Mouse (Mus musculus) heart, embryonic 13.5 days (tissue): ENCODE data around the gene Gm20219. TPM values are rescaled to one million over a fixed set of nuclear protein-coding genes. Genes with fewer than 3 reads are reported as not detected.
"Not testable (repeated sequence)": the region's sequence is repeated elsewhere in the genome, so short reads cannot be mapped to it uniquely, and the experiment has no call there.

Source experiments
- ATAC-seq: fragments of 200-750 bp; cut with Nextera tagmentation; 2 replicates; pipeline ENCODE4 v1.8.0; 2017; ENCODE audit warnings: moderate TSS enrichment; ENCODE audit not compliant: insufficient number of reproducible peaks, low FRiP score, low TSS enrichment; ENCODE audit errors: extremely low read depth
- H3K27ac ChIP-seq: fragments of 300-500 bp; sonication (generic); replicated peaks from 2 replicates; pipeline ENCODE4 v1.5.1; 2015; ENCODE audit warnings: moderate library complexity, mild to moderate bottlenecking, inconsistent platforms
- H3K27me3 ChIP-seq: fragments of 300-500 bp; sonication (generic); replicated peaks from 2 replicates; pipeline ENCODE4 v1.6.1; 2015; ENCODE audit warnings: mild to moderate bottlenecking, inconsistent platforms
- H3K36me3 ChIP-seq: fragments of 300-500 bp; sonication (generic); 2 replicates; pipeline ENCODE4 v1.6.1; 2015; ENCODE audit warnings: mild to moderate bottlenecking, inconsistent platforms
- H3K4me1 ChIP-seq: fragments of 300-500 bp; sonication (generic); 2 replicates; pipeline ENCODE4 v1.6.1; 2015; ENCODE audit warnings: inconsistent platforms
- H3K4me2 ChIP-seq: fragments of 300-500 bp; sonication (generic); 2 replicates; pipeline ENCODE4 v1.6.1; 2015; ENCODE audit warnings: inconsistent platforms, mild to moderate bottlenecking, moderate library complexity
- H3K4me3 ChIP-seq: fragments of 300-500 bp; sonication (generic); 2 replicates; pipeline ENCODE4 v1.5.1; 2015; ENCODE audit warnings: moderate library complexity, mild to moderate bottlenecking, inconsistent platforms
- H3K9ac ChIP-seq: fragments of 300-500 bp; sonication (generic); 2 replicates; pipeline ENCODE4 v1.6.1; 2015; ENCODE audit warnings: inconsistent platforms, mild to moderate bottlenecking, moderate library complexity
- H3K9me3 ChIP-seq: fragments of 300-500 bp; sonication (generic); 2 replicates; pipeline ENCODE4 v1.6.1; 2016; ENCODE audit warnings: inconsistent platforms
- WGBS: fragments of 180-500 bp; shearing (Covaris S2); methylation state at CpG from one replicate; pipeline ENCODE4 v1.1.7; 2015; ENCODE audit warnings: mixed read lengths; 5-methylcytosine and 5-hydroxymethylcytosine counted together
- polyA plus RNA-seq: library from polyadenylated mRNA; unstranded; fragments of >200 nt; fragmentation: Nextera tagmentation; extraction: Ambion mirVana; gene quantifications from 2 replicates; pipeline ENCODE4 v1.2.1, GENCODE M21; 2015

Gm20219 gene
- polyA plus RNA-seq, 1 experiment from 2014 or later, result 0.37 TPM

- Histone ChIP-seq H3K9ac (peak overlapping the region; percentile 56), H3K4me2 (peak overlapping the region; percentile 60), H3K36me3 (no peaks in the 10 kb centered on the region), H3K9me3 (0 out of 2 replicates have a peak, but pooled peaks cover 3% of the 10 kb centered on the region), H3K4me3 (peak overlapping the region; percentile 37), H3K4me1 (peaks cover 31% of the 10 kb centered on the region), H3K27ac (no peak overlapping the region), H3K27me3 (peaks cover 79% of the 10 kb centered on the region)
- 7% methylated on average over 60 of the region's 60 CpGs for WGBS
- ATAC-seq, result no peak
Measured at GRCm38 (mm10) chr17:56510970-56511706, 43.0 kb downstream of the Gm20219 start.

DNA sequence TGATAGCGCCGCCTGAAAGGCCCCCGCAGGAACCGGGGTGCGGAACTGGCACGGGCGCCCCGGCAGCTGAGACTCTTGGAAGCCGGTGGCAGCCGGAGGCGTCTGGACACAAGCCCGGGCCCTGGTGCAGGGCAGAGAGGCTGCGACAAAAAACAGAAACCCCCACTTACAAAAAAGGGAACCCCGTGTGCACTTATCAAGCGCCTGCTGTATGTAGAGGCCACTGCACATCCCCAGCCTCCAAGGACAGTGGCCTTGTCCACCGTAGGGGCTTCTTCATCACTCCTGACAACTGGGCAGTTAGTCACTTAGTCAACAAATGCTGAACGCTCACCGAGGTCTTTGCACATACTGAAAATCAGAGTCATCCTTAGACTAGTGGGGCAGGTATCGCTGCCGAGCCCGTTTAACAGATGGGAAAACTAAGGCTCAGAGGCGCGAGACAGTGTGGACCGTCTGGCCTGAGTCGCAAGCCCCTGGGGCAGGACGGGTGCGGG, 43.7 kb downstream of the Gm20219 start:
- H3K4me3 ChIP-seq, result peak overlapping the region; percentile 37
- ATAC-seq, result no peak
- no peaks in the 10 kb centered on the region for H3K36me3 ChIP-seq
- 20% methylated on average over 27 of the region's 27 CpGs for WGBS
- peaks cover 25% of the 10 kb centered on the region for H3K4me1 ChIP-seq
- peak overlapping the region; percentile 60; the same call in 1 of the 2 replicates for H3K4me2 ChIP-seq
- peaks cover 73% of the 10 kb centered on the region for H3K27me3 ChIP-seq
- no peak overlapping the region for H3K9ac ChIP-seq
- H3K27ac ChIP-seq, result no peak overlapping the region
- H3K9me3 ChIP-seq, result 0 out of 2 replicates have a peak, but pooled peaks cover 3% of the 10 kb centered on the region

DNA sequence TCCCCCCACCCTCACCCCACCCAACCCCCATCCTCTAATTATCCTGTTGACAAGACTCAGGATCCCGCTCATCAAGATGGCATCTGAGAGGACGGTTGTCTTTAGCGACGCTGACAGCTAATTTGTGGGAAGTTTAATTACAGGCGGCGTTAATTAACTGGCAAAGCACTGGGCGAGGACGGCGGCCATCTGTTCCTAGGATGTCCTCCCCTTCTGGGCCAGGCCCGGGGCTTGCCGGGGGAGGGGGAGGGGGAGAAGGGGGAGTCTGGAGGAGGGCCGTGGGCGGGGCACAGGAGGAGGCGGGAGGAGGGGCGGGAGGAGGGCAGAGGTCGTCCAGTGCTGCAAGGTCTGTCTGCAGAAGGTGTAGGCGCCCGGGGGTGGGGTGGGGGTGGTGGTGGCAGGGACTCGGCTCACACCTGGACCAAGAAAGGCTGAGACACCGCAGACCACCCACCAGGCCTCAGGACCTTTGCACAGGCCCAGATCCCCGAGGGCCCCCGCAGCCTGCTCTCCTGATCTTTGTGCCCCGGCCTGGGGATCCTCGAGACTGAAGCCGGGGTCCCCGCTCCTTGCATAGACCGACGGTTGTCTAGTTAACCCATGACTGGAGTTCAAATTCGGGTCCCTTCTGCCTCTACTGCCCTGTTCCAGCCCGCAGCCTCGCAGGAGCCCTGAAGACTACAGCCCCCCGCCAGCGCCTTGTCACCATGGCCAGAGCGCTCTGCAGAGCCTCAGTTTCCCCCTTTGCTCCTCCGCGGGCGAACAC, 44.3 kb downstream of the Gm20219 start:
- 6% methylated on average over 32 of the region's 37 CpGs for WGBS
- H3K9me3 ChIP-seq, result 0 out of 2 replicates have a peak, but pooled peaks cover 3% of the 10 kb centered on the region
- peaks cover 21% of the 10 kb centered on the region for H3K4me1 ChIP-seq
- H3K4me3 ChIP-seq, result peak overlapping the region; percentile 2; the same call in 1 of the 2 replicates
- no peak for ATAC-seq
- H3K9ac ChIP-seq, result 0 out of 2 replicates have a peak overlapping the region, but pooled peaks have one; percentile 11
- H3K4me2 ChIP-seq, result peak overlapping the region; percentile 9; the same call in 1 of the 2 replicates
- no peaks in the 10 kb centered on the region for H3K36me3 ChIP-seq
- H3K27ac ChIP-seq, result no peak overlapping the region
- peaks cover 67% of the 10 kb centered on the region for H3K27me3 ChIP-seq

DNA sequence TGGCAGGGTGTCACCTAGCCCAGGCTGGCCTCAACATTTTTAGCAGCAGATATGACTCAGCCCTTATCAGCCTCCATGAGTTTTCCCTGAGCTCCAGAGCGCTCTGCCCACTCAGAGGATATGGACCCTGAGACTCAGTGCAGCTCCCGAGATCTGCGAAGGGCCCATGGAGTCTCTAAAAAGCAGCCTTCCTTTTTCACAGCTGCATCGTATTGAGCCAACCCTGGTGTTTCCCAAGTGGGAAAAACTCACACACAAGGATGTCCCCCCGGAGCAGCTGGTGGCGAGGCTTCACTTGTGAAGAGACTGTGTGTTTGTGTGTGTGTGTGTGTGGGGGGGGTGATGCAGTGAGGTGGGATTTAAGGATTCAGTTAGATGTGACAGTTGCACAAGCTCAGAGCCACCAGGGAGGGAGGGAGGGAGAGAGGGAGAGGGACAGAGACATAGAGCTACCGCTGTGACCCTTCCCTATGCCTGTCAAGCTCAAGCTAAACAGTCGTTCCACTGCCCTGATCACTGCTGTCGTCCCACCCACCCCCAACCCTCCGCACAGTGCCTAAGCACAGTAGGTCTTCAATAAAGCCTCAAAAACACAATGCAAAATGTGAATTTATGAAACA, 45.1 kb downstream of the Gm20219 start:
- peaks cover 21% of the 10 kb centered on the region for H3K4me1 ChIP-seq
- H3K27me3 ChIP-seq, result peaks cover 59% of the 10 kb centered on the region
- H3K36me3 ChIP-seq, result no peaks in the 10 kb centered on the region
- peaks cover 10% of the 10 kb centered on the region; the same call in 1 of the 2 replicates for H3K9me3 ChIP-seq
- no peak overlapping the region for H3K27ac ChIP-seq
- WGBS, result 46% methylated on average over 10 of the region's 10 CpGs
- H3K4me3 ChIP-seq, result no peak overlapping the region
- H3K4me2 ChIP-seq, result 0 out of 2 replicates have a peak overlapping the region, but pooled peaks have one; percentile 9
- H3K9ac ChIP-seq, result 0 out of 2 replicates have a peak overlapping the region, but pooled peaks have one; percentile 11
- ATAC-seq, result no peak

GRCm38 (mm10) chr17:56507161-56508068, 46.8 kb downstream of the Gm20219 start:
- Histone ChIP-seq H3K27ac (peak overlapping the region; percentile 91), H3K36me3 (no peaks in the 10 kb centered on the region), H3K9ac (peak overlapping the region; percentile 93), H3K27me3 (peaks cover 43% of the 10 kb centered on the region), H3K4me1 (peaks cover 21% of the 10 kb centered on the region), H3K4me2 (peak overlapping the region; percentile 97), H3K9me3 (peaks cover 16% of the 10 kb centered on the region), H3K4me3 (peak overlapping the region; percentile 75)
- under 1% methylated on average over 42 of the region's 42 CpGs for WGBS
- peak; percentile 81 for ATAC-seq

- WGBS, result 55% methylated on average over 15 of the region's 15 CpGs
- Histone ChIP-seq H3K4me2 (peak overlapping the region; percentile 97), H3K27me3 (peaks cover 35% of the 10 kb centered on the region), H3K27ac (peak overlapping the region; percentile 91; the same call in 1 of the 2 replicates), H3K9me3 (peaks cover 13% of the 10 kb centered on the region), H3K36me3 (no peaks in the 10 kb centered on the region), H3K4me3 (peak overlapping the region; percentile 75), H3K9ac (peak overlapping the region; percentile 93), H3K4me1 (peaks cover 20% of the 10 kb centered on the region)
- ATAC-seq, result no peak
Measured at GRCm38 (mm10) chr17:56506417-56507065, 47.6 kb downstream of the Gm20219 start.

- Histone ChIP-seq H3K4me2 (no peak overlapping the region), H3K36me3 (no peaks in the 10 kb centered on the region), H3K27ac (no peak overlapping the region), H3K9me3 (peaks cover 20% of the 10 kb centered on the region), H3K9ac (no peak overlapping the region), H3K4me3 (no peak overlapping the region), H3K4me1 (peaks cover 11% of the 10 kb centered on the region), H3K27me3 (peaks cover 23% of the 10 kb centered on the region)
- WGBS, result 73% methylated on average over 10 of the region's 10 CpGs
- no peak for ATAC-seq
Measured at GRCm38 (mm10) chr17:56505401-56505800, 48.8 kb downstream of the Gm20219 start.

- 32% methylated on average over 9 of the region's 9 CpGs for WGBS
- ATAC-seq, result no peak
- no peak overlapping the region for H3K4me2 ChIP-seq
- H3K9me3 ChIP-seq, result peaks cover 30% of the 10 kb centered on the region
- peaks cover 6% of the 10 kb centered on the region for H3K4me1 ChIP-seq
- H3K27me3 ChIP-seq, result no peaks in the 10 kb centered on the region; the same call in 1 of the 2 replicates
- no peaks in the 10 kb centered on the region for H3K36me3 ChIP-seq
- no peak overlapping the region for H3K4me3 ChIP-seq
- H3K27ac ChIP-seq, result no peak overlapping the region
- no peak overlapping the region for H3K9ac ChIP-seq
Measured at GRCm38 (mm10) chr17:56502526-56502925, 51.7 kb downstream of the Gm20219 start.

DNA sequence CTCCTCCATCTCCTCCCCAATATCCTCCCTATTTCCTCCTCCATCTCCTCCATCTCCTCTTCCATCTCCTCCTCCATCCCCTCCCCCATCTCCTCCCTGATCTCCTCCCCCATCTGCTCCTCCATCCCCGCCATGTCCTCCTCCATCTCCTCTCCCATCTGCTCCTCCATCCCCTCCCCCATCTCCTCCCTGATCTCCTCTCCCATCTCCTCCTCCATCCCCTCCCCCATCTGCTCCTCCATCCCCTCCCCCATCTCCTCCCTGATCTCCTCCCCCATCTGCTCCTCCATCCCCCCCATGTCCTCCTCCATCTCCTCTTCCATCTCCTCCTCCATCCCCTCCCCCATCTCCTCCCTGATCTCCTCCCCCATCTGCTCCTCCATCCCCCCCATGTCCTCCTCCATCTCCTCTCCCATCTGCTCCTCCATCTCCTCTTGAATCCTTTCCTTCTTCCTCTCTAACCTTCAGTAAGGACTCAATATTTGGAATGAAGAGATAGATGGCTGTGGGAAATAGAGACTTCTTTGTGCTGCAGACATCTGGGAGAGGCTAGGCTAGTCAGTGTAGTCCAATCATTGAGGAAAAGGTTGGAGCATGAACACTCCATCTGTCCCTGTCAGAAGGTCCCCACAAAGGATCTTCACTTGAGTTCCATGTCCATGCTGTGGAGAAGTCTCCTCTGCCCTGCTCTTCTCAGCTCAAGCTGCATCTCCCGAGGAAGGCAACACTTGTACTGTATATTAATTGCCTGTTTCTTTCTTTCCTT, 52.4 kb downstream of the Gm20219 start:
- not testable (repeated sequence) for H3K4me2 ChIP-seq, H3K4me1 ChIP-seq, H3K9ac ChIP-seq, H3K27me3 ChIP-seq, H3K27ac ChIP-seq, ATAC-seq, H3K4me3 ChIP-seq, H3K36me3 ChIP-seq
- peaks cover 37% of the 10 kb centered on the region for H3K9me3 ChIP-seq
- 37% methylated on average over 2 of the region's 2 CpGs for WGBS
